Comparison of ENCODE assay signal across 9 mouse cellular contexts in genomic region chr17:56462835-56463455, GRCm38 (mm10). TPM values are rescaled to one million over a fixed set of nuclear protein-coding genes. Genes with fewer than 3 reads are reported as not detected.
DNase-seq lines count a peak whose midpoint lies in the region; ATAC-seq and TF ChIP-seq lines count a peak whose summit lies in the region.
"Had no signal": no experiment of that assay in that cellular context is flagged by ENCODE, and none has a peak within 500 bp of the region (broad histone marks: within the 10 kb centered on the region; RNA-seq: fewer than 3 reads in every experiment).

No protein-coding gene starts in this region.

- TF ChIP-seq POLR2A in testis, adult 2 months (IDR thresholded peaks at IDR 0.05; ENCODE audit: control insufficient read depth, low read depth, low read length) = no peak

- intact Hi-C loops in gastrocnemius, adult 2 months (cut with DNase I) = loop anchor here (5.0 kb wide), 1 partner anchor 36 kb away; no protein-coding TSS in a partner anchor

- H3K4me1 ChIP-seq in testis, adult 2 months (ENCODE audit: control insufficient read depth, insufficient read depth, low read length) = peaks cover 28% of the 10 kb centered on the region
- peaks cover 76% of the 10 kb centered on the region for H3K4me1 ChIP-seq in limb, embryonic 13.5 days
- peaks cover 34% of the 10 kb centered on the region for H3K4me1 ChIP-seq in stomach, embryonic 16.5 days (ENCODE audit: control insufficient read depth, insufficient read depth, low read length)

- no peaks in the 10 kb centered on the region for H3K27me3 ChIP-seq in testis, adult 2 months (ENCODE audit: control insufficient read depth, insufficient read depth, low read length)
- H3K27me3 ChIP-seq in limb, embryonic 13.5 days = no peaks in the 10 kb centered on the region
- H3K27me3 ChIP-seq in stomach, embryonic 16.5 days (ENCODE audit: control insufficient read depth, insufficient read depth, low read length) = no peaks in the 10 kb centered on the region

- ATAC-seq in limb, embryonic 13.5 days (ENCODE audit: low FRiP score, low read depth) = peak; percentile 21
- ATAC-seq in stomach, embryonic 16.5 days (ENCODE audit: insufficient read depth, low FRiP score) = no peak
- ATAC-seq in monocyte, adult 5-6 weeks (replicated peaks; ENCODE audit: insufficient number of reproducible peaks, low FRiP score, low TSS enrichment, poor library complexity, severe bottlenecking) = no peak

- 2% methylated on average over 17 of the region's 17 CpGs for WGBS in limb, embryonic 13.5 days
- 5% methylated on average over 17 of the region's 17 CpGs for WGBS in stomach, embryonic 16.5 days

- H3K27ac ChIP-seq in gastrocnemius, adult 2 months = peak overlapping the region; percentile 90
- peak overlapping the region; percentile 91 for H3K27ac ChIP-seq in testis, adult 2 months (ENCODE audit: control insufficient read depth, insufficient read depth, low read depth, low read length)
- H3K27ac ChIP-seq in limb, embryonic 13.5 days = peak overlapping the region; percentile 93
- H3K27ac ChIP-seq in stomach, embryonic 16.5 days (ENCODE audit: low read length) = peak overlapping the region; percentile 92

- TF ChIP-seq CTCF in gastrocnemius, adult 2 months (IDR thresholded peaks at IDR 0.05) = no peak
- no peak for TF ChIP-seq CTCF in testis, adult 2 months (IDR thresholded peaks at IDR 0.05; ENCODE audit: control insufficient read depth, insufficient read depth, insufficient replicate concordance, low read depth, low read length)

- H3K36me3 ChIP-seq in testis, adult 2 months (ENCODE audit: control insufficient read depth, insufficient read depth, low read length) = no peaks in the 10 kb centered on the region; the same call in 1 of the 2 replicates
- H3K36me3 ChIP-seq in limb, embryonic 13.5 days = peaks cover 4% of the 10 kb centered on the region; the same call in 1 of the 2 replicates
- no peaks in the 10 kb centered on the region for H3K36me3 ChIP-seq in stomach, embryonic 16.5 days (ENCODE audit: control insufficient read depth, insufficient read depth, low read length)

- no peak for DNase-seq in gastrocnemius, adult 2 months
- no peak for DNase-seq in gastrocnemius, adult 8-10 months (ENCODE audit: low spot score in 2 of 2)
- DNase-seq in testis, postnatal 14 days (ENCODE audit: low spot score) = no peak
- DNase-seq in urinary bladder, postnatal 10 days (ENCODE audit: low spot score) = no peak

- no peaks in the 10 kb centered on the region for H3K9me3 ChIP-seq in limb, embryonic 13.5 days
- no peaks in the 10 kb centered on the region for H3K9me3 ChIP-seq in stomach, embryonic 16.5 days (replicated peaks; ENCODE audit: control insufficient read depth, low read length)

- peak overlapping the region; percentile 89 for H3K4me3 ChIP-seq in gastrocnemius, adult 2 months
- peak overlapping the region; percentile 95 for H3K4me3 ChIP-seq in testis, adult 2 months (ENCODE audit: control insufficient read depth, low read depth, low read length)
- peak overlapping the region; percentile 75 for H3K4me3 ChIP-seq in limb, embryonic 13.5 days
- H3K4me3 ChIP-seq in stomach, embryonic 16.5 days (replicated peaks; ENCODE audit: low read length) = peak overlapping the region; percentile 66

- H3K9ac ChIP-seq in limb, embryonic 13.5 days = peak overlapping the region; percentile 43
- H3K9ac ChIP-seq in stomach, embryonic 16.5 days (ENCODE audit: low read length) = peak overlapping the region; percentile 68

- peak overlapping the region; percentile 88 for H3K4me2 ChIP-seq in limb, embryonic 13.5 days (replicated peaks)
- peak overlapping the region; percentile 81 for H3K4me2 ChIP-seq in stomach, embryonic 16.5 days (ENCODE audit: low read depth, low read length)

RNA-seq across cellular contexts. Expression of gene Ptprs, which starts 13.3 kb away (rescaled TPM):
- 10 to 100 TPM; 29.6 to 43.1 TPM for total RNA-seq in gastrocnemius, adult 2 months (2021)
- 10 to 100 TPM; 25.5 to 38.3 (median 30.6) TPM for total RNA-seq in gastrocnemius, adult 8-10 months (2022)
- polyA plus RNA-seq in testis, adult 2 months (2012; rRNA removed) = 63.4 and 68.8 TPM in 2 replicates
- 100 and 106 TPM in 2 replicates for polyA plus RNA-seq in limb, embryonic 13.5 days (2015; fragmentation: Nextera tagmentation; extraction: Ambion mirVana)
- 58.5 and 61.9 TPM in 2 replicates for polyA plus RNA-seq in stomach, embryonic 16.5 days (2015; fragmentation: Nextera tagmentation; extraction: Ambion mirVana)
- 15.5 to 40.8 TPM (median 16.3 TPM) in 3 replicates for total RNA-seq in monocyte, adult 5-6 weeks (2017)

RNA-seq across cellular contexts. Expression of gene Znrf4, which starts 49.3 kb away (rescaled TPM):
- not detected for total RNA-seq in gastrocnemius, adult 2 months (2021)
- not detected for total RNA-seq in gastrocnemius, adult 8-10 months (2022)
- polyA plus RNA-seq in testis, adult 2 months (2012; rRNA removed) = 1,198 and 1,268 TPM in 2 replicates
- not detected in 2 replicates for polyA plus RNA-seq in limb, embryonic 13.5 days (2015; fragmentation: Nextera tagmentation; extraction: Ambion mirVana)
- polyA plus RNA-seq in stomach, embryonic 16.5 days (2015; fragmentation: Nextera tagmentation; extraction: Ambion mirVana) = not detected in 2 replicates
- total RNA-seq in monocyte, adult 5-6 weeks (2017) = not detected in 3 replicates
- total RNA-seq: gastrocnemius, postnatal 4 days had no signal
